Mouse (Mus musculus): ENCODE measurements around the gene Fam228b. TPM values are rescaled to one million over a fixed set of nuclear protein-coding genes. Genes with fewer than 3 reads are reported as not detected.
A peak's percentile ranks its signal among the peaks of the same experiment; 100 is the strongest.
"Not testable (repeated sequence)": the region's sequence is repeated elsewhere in the genome, so short reads cannot be mapped to it uniquely, and the experiment has no call there.

Fam228b gene
- polyA plus RNA-seq (2011; ENCODE audit: insufficient read depth, insufficient read length, low replicate concordance, missing spikeins), result 8.6 TPM in 1 of 2 replicates, not detected in the other

DNA sequence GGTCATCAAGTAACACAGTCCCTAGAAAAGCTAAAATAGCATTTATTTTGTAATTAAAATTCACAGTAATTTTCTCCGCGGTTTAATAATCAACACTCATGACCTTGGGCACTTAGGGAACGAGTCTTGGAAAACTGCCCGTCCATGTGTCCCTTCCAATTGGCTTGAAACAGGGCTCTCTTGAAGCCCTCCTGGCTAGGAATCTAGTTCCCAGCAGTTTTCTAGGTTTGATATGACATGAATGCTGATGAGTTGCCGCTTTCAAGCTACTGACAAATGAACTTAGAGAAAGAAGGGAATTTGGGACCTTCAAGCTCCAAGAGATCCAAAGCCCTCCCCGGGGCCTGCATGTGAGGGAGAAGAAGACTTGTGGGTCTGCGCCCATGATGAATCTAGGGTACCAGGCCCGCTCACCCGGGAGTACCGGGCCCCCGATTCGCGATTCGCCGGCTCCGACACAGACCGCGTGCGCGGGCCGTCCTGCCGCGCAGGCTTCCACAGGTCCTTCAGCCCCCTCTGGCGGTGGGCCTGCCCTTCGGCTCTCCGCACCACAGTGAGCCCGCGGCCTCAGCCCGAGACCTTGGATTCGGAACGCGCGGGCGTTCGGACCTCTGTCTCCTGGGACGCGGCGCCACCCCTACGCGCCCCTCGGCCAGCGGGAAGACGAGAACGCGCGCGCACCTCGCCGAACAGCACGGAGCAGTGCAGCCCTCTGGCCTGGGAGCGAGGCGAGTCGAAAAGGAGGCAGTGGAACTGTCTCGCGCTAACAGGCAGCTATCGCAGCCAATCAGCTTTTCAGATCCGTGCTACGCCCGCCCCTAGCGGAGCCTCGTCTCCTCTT is at the start of gene Fam228b, which contains the start of gene Pfn4:
TSS of gene Fam228b (minus strand) at position 776 of the 841 bp plus-strand sequence.
TSS of gene Pfn4 (plus strand) at position 531 of the 841 bp plus-strand sequence.
- no peaks in the 10 kb centered on the region for H3K4me1 ChIP-seq (ENCODE audit: control insufficient read depth, insufficient read depth, low read length)
- TF ChIP-seq CTCF (IDR thresholded peaks at IDR 0.05; ENCODE audit: control insufficient read depth, insufficient read depth, low read length), result peak; percentile 87
- peak; percentile 65; the same call in 1 of the 2 replicates for TF ChIP-seq POLR2A (IDR thresholded peaks at IDR 0.05; ENCODE audit: borderline replicate concordance, control insufficient read depth, low read depth, low read length)
- WGBS, result 6% methylated on average over 61 of the region's 61 CpGs
- H3K27ac ChIP-seq (ENCODE audit: control insufficient read depth, insufficient read depth, low read depth, low read length, poor library complexity), result peak within 1 kb of the TSS; percentile 48
- peak within 1 kb of the TSS; percentile 75 for H3K4me3 ChIP-seq (replicated peaks; ENCODE audit: control insufficient read depth, low read depth, low read length)

DNA sequence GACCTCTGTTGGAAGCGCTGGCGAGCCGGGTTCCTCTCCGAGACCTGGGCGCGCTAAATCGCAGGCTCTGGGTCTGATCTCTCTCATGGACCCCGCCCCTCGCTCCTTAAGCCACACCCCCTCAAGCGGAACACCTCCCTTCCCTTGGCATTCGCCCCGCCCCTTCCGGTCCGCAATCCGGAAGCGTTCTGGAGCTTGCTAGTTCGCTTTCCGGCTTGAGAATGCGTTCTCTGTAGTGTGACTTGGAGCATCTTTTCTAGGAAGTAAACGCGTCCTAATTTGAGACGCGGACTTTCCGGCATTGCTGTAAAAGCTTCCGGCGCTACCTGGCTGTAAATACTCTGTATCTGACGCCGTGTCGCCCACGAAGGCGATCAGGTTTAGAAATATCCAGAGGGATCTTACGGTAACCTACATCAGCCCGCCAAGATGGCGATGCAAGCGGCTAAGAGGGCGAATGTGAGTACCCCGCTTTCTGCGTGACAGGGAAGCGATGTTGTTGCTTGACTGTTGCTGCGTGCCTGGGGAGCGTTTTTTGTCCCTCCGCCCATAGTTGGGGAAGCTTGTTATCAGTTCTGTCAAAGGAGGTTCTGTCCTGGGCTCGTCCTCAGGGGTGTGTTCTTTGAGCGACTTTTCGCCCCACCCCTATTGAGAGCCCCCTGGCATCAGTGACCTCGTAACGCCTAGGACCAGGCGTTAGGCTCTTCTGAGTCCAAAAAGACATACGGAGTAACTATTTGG is 48.5 kb upstream of the Fam228b start, which contains the start of gene Sf3b6:
TSS of gene Sf3b6 (plus strand) at position 184 of the 741 bp plus-strand sequence.
- TF ChIP-seq POLR2A (IDR thresholded peaks at IDR 0.05; ENCODE audit: borderline replicate concordance, control insufficient read depth, low read depth, low read length) (peak; percentile 93; the same call in 1 of the 2 replicates), CTCF (IDR thresholded peaks at IDR 0.05; ENCODE audit: control insufficient read depth, insufficient read depth, low read length) (no peak; the same call in 1 of the 2 replicates)
- under 1% methylated on average over 49 of the region's 49 CpGs for WGBS
- H3K27ac ChIP-seq (ENCODE audit: control insufficient read depth, insufficient read depth, low read depth, low read length, poor library complexity), result peak within 1 kb of the TSS; percentile 69
- H3K4me3 ChIP-seq (replicated peaks; ENCODE audit: control insufficient read depth, low read depth, low read length), result peak within 1 kb of the TSS; percentile 81
- no peaks in the 10 kb centered on the region; the same call in 1 of the 2 replicates for H3K4me1 ChIP-seq (ENCODE audit: control insufficient read depth, insufficient read depth, low read length)

GRCm38 (mm10) chr12:4816680-4817360 is 47.8 kb upstream of the Fam228b start:
- Histone ChIP-seq H3K4me1 (ENCODE audit: control insufficient read depth, insufficient read depth, low read length) (no peaks in the 10 kb centered on the region; the same call in 1 of the 2 replicates), H3K27ac (ENCODE audit: control insufficient read depth, insufficient read depth, low read depth, low read length, poor library complexity) (peak overlapping the region; percentile 69), H3K4me3 (replicated peaks; ENCODE audit: control insufficient read depth, low read depth, low read length) (peak overlapping the region; percentile 81)
- WGBS, result 8% methylated on average over 24 of the region's 24 CpGs
- no peak for TF ChIP-seq CTCF (IDR thresholded peaks at IDR 0.05; ENCODE audit: control insufficient read depth, insufficient read depth, low read length)
- no peak for TF ChIP-seq POLR2A (IDR thresholded peaks at IDR 0.05; ENCODE audit: borderline replicate concordance, control insufficient read depth, low read depth, low read length)

DNA sequence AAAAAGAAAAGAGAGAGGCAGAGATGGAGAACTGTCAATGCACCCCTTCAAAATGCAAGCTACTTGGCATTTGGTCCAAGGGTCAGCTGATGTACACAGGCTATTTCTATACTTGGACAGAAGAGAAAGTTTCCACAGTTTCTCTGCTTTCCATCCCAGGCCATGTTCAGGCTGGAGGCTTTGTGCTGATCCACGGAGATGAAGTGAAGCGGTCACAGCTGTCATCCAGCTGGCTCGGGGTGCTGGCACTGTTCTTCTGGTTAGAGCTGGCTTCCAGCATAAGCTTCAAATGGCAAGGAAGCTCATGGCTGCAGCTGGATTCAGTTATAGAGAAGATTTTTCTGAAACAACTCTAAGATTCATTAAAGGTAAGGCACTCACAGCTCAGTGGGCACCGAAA is 44.6 kb upstream of the Fam228b start:
- Histone ChIP-seq H3K4me1 (ENCODE audit: control insufficient read depth, insufficient read depth, low read length) (no peaks in the 10 kb centered on the region), H3K27ac (ENCODE audit: control insufficient read depth, insufficient read depth, low read depth, low read length, poor library complexity) (no peak overlapping the region), H3K4me3 (replicated peaks; ENCODE audit: control insufficient read depth, low read depth, low read length) (no peak overlapping the region)
- TF ChIP-seq POLR2A (IDR thresholded peaks at IDR 0.05; ENCODE audit: borderline replicate concordance, control insufficient read depth, low read depth, low read length) (no peak), CTCF (IDR thresholded peaks at IDR 0.05; ENCODE audit: control insufficient read depth, insufficient read depth, low read length) (no peak)
- WGBS, result 93% methylated on average over 4 of the region's 4 CpGs

GRCm38 (mm10) chr12:4811705-4812104 is 42.6 kb upstream of the Fam228b start:
- H3K4me1 ChIP-seq (ENCODE audit: control insufficient read depth, insufficient read depth, low read length), result no peaks in the 10 kb centered on the region
- WGBS, result 70% methylated on average over 3 of the region's 3 CpGs
- H3K4me3 ChIP-seq (replicated peaks; ENCODE audit: control insufficient read depth, low read depth, low read length), result no peak overlapping the region
- TF ChIP-seq POLR2A (IDR thresholded peaks at IDR 0.05; ENCODE audit: borderline replicate concordance, control insufficient read depth, low read depth, low read length) (no peak), CTCF (IDR thresholded peaks at IDR 0.05; ENCODE audit: control insufficient read depth, insufficient read depth, low read length) (no peak)
- no peak overlapping the region for H3K27ac ChIP-seq (ENCODE audit: control insufficient read depth, insufficient read depth, low read depth, low read length, poor library complexity)

GRCm38 (mm10) chr12:4811036-4811435 is 42.0 kb upstream of the Fam228b start:
- H3K4me1 ChIP-seq (ENCODE audit: control insufficient read depth, insufficient read depth, low read length), result no peaks in the 10 kb centered on the region
- no peak for TF ChIP-seq CTCF (IDR thresholded peaks at IDR 0.05; ENCODE audit: control insufficient read depth, insufficient read depth, low read length)
- TF ChIP-seq POLR2A (IDR thresholded peaks at IDR 0.05; ENCODE audit: borderline replicate concordance, control insufficient read depth, low read depth, low read length), result no peak
- no peak overlapping the region for H3K4me3 ChIP-seq (replicated peaks; ENCODE audit: control insufficient read depth, low read depth, low read length)
- WGBS, result 74% methylated on average over 4 of the region's 4 CpGs
- H3K27ac ChIP-seq (ENCODE audit: control insufficient read depth, insufficient read depth, low read depth, low read length, poor library complexity), result no peak overlapping the region

GRCm38 (mm10) chr12:4797471-4797870 is 28.4 kb upstream of the Fam228b start:
- not testable (repeated sequence) for H3K4me3 ChIP-seq (replicated peaks; ENCODE audit: control insufficient read depth, low read depth, low read length); H3K4me1 ChIP-seq (ENCODE audit: control insufficient read depth, insufficient read depth, low read length); H3K27ac ChIP-seq (ENCODE audit: control insufficient read depth, insufficient read depth, low read depth, low read length, poor library complexity)
- 82% methylated on average over 6 of the region's 6 CpGs for WGBS

Measured in bone marrow, adult 2 months (tissue).